Mouse (Mus musculus) activated CD4-positive, CD25-positive, alpha-beta regulatory T cell, adult 9 weeks (primary cell): ENCODE measurements around the gene Zranb3. TPM values are rescaled to one million over a fixed set of nuclear protein-coding genes. Genes with fewer than 3 reads are reported as not detected.

ENCODE experiments used
- polyA plus RNA-seq: library from polyadenylated mRNA; unstranded; fragments of 100-300 nt; shearing (Covaris generic); gene quantifications from one replicate; pipeline ENCODE4 v1.2.1, GENCODE M21; 2017

Gene Zranb3
- 1.9 TPM for polyA plus RNA-seq

DNA sequence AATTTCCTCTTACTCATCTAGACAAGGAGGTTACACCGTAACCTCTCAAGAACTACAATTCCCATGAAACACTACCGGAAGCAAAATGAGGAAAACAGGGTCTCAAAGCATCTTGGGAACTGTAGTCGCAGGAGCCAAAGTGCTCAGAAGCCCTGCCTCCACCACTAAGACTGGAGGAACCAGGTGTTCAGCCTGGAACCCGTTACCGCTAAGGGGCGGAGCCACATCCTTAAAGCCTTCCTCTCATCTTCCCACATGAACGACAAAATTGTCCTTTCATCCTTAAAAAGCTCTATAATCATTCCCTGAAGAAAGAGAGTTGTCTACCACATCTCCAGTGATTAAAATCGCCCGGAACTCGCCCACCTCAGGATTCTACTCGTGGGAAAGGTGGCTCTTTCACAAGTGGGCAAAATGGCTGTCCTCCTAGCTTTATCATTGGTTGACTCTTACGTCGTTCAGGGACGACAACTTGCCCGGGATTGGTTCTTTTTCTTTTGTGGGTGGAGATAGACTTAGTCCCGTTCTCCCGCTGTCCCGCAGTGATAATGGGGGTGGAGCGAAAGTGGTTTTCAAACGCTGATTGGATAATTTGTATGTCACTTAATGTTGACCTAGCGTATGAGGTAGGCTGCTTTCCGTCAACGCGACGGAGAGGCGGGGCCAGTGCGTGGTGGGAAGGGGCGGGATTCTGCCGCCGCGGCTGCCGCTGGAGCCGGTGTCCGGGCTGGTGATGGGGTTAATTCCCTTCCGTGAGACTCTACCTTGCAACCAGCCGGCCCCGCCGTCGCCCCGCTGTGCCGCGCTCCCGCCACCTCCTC, at the start of gene Zranb3, which contains the start of gene R3hdm1:
Gene Zranb3, minus strand, starts transcription at position 407 of the 821 bp plus-strand sequence.
Gene R3hdm1, plus strand, starts transcription at position 661 of the 821 bp plus-strand sequence.

Other genes with a start within 250 kb of the Zranb3 start
- 0.77 TPM for gene Map3k19, start 248.0 kb downstream of the Zranb3 start, polyA plus RNA-seq
- gene Rab3gap1, start 234.3 kb downstream of the Zranb3 start, polyA plus RNA-seq, result 68.9 TPM
- gene R3hdm1, start 254 bp upstream of the Zranb3 start, polyA plus RNA-seq, result 88.7 TPM
- gene Ubxn4, start 140.9 kb upstream of the Zranb3 start, polyA plus RNA-seq, result 115 TPM
- 0.06 TPM for gene Lct, start 225.3 kb upstream of the Zranb3 start, polyA plus RNA-seq